Mouse (Mus musculus) layer of hippocampus, adult 11-12 months (tissue): ENCODE measurements around the gene Ear1.
"Not testable (repeated sequence)": the region's sequence is repeated elsewhere in the genome, so short reads cannot be mapped to it uniquely, and the experiment has no call there.

Experiments used
- DNase-seq: peaks from one replicate; pipeline ENCODE4 v3.0.0; 2022; ENCODE audit warnings: low spot score

Gene Ear1

DNA sequence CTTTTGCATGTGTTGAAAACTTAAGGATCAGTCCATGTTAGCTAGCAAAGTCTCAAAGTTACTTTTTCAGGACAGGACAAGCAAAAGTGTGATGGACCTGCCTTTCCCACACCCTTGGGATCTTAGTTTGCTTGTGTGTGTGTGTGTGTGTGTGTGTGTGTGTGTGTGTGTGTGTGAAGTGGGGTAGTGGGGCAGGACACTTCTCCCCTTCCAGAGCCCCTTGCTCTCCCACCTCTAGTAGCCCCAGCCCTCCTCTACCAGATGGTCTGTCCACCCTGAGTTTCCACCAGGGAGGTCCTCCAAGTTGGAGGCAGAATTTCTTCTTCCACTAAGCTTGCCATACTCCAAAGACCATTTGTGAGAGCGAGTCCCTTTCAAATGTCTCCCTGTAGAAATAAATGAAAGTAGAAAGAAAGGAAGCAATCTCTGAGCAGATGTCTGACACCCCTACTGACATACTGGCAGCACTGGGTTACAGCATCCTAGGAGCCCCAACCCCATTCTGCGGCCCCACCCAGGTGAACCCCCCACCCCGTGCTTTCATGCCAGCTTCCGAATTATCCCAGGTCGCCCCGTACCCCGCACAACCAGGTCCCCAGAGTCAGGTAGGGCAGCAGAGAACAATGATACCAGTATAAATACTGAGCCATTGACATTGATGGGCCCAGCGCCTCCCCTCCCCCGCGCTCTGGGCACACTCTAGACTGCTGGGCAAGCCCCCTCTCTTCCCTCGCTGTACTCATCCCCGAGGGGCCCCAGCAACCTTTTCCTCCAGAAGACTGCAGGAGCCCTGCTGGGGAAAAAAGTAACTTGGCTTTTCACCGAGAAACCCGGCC lies 79.0 kb downstream of the Ear1 start:
- DNase-seq: no peak

DNA sequence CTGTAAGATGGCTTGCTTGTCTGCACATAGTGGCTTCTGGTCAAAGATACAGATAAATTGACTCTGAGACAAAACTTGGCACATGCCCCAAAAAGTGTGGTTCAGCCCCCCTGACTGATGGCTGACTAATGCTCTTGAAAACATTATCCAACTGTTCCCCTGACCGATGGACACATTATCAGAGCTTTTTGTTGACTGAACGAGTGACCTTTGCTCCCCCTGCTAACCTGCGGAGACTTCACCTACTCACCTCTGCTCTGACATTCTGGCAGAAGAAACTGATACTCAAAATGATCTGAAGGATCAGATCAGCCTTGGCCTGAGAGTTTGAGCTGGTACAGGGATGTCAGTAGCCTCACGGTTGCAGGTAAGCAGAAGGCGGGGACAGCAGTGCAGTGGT lies 81.5 kb downstream of the Ear1 start:
- DNase-seq: not testable (repeated sequence)

DNA sequence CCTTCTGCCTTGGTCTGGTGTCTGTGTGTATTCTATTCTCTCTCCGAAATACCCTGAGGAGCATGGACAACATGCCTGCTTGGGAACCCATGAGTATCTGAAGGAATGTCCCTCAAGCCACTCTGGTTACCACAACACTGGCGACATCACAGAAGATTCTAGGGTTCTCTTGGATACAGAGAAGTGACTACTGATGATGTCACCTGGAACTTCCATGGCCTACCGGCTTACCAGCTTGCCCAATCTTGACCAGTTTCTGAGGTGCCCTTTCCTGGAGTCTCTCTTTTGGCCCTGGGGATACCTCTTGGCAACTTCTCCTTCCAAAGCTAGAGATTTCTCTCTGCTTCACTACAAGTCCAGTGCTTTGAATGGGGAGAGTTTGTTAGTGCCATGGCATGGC lies 90.7 kb downstream of the Ear1 start, which contains the start of gene Gm8180:
Gm8180 (minus strand) TSS at position 101 of the 400 bp plus-strand sequence.
- not testable (repeated sequence) for DNase-seq
